Mouse (Mus musculus) thymus, adult 2 months (tissue): ENCODE measurements at regions not wholly inside any gene's neighbourhood (a gene's known extent, or its start where the extent isn't known, plus 50 kb on each side); places are given as distances from the start of the nearest gene placed in this dataset.

Source experiments
- DNase-seq: peaks from one replicate; pipeline ENCODE4 v3.0.0; 2021
- H3K27ac ChIP-seq: fragments of 200-500 bp; 2 replicates; pipeline ENCODE4 v1.5.1; 2012; ENCODE audit warnings: low read length, control low read depth; ENCODE audit not compliant: control insufficient read depth, insufficient read depth
- H3K27me3 ChIP-seq: fragments of 200-500 bp; 2 replicates; pipeline ENCODE4 v1.6.1; 2012; ENCODE audit warnings: mild to moderate bottlenecking, low read length, moderate library complexity, mixed read lengths; ENCODE audit not compliant: control insufficient read depth, insufficient read depth
- H3K36me3 ChIP-seq: fragments of 200-500 bp; 2 replicates; pipeline ENCODE4 v1.6.1; 2012; ENCODE audit warnings: mild to moderate bottlenecking, low read length, moderate library complexity; ENCODE audit not compliant: control insufficient read depth, insufficient read depth
- H3K4me1 ChIP-seq: fragments of 200-500 bp; replicated peaks from 2 replicates; pipeline ENCODE4 v1.6.1; 2012; ENCODE audit warnings: low read length; ENCODE audit not compliant: control insufficient read depth, insufficient read depth
- H3K4me3 ChIP-seq: fragments of 200-500 bp; 2 replicates; pipeline ENCODE4 v1.5.1; 2012; ENCODE audit warnings: mild to moderate bottlenecking, low read length, control low read depth, moderate library complexity; ENCODE audit not compliant: control insufficient read depth, insufficient read depth
- CTCF ChIP-seq: fragments of 200-500 bp; IDR thresholded peaks from 2 replicates; pipeline ENCODE4 v1.5.1; 2012; ENCODE audit warnings: mild to moderate bottlenecking, control low read depth, low read length, moderate library complexity, borderline replicate concordance; ENCODE audit not compliant: control insufficient read depth, poor library complexity, insufficient read depth; ENCODE audit errors: extremely low read depth
- POLR2A ChIP-seq: fragments of 200-500 bp; IDR thresholded peaks from 2 replicates; pipeline ENCODE4 v1.6.1; 2012; ENCODE audit warnings: mild to moderate bottlenecking, low read length, control low read depth, moderate library complexity; ENCODE audit not compliant: control insufficient read depth, poor library complexity, insufficient read depth; ENCODE audit errors: extremely low read depth
- WGBS: fragments of 180-500 bp; shearing (Covaris S2); methylation state at CpG from one replicate; pipeline ENCODE4 v1.1.7; 2018; 5-methylcytosine and 5-hydroxymethylcytosine counted together

DNA sequence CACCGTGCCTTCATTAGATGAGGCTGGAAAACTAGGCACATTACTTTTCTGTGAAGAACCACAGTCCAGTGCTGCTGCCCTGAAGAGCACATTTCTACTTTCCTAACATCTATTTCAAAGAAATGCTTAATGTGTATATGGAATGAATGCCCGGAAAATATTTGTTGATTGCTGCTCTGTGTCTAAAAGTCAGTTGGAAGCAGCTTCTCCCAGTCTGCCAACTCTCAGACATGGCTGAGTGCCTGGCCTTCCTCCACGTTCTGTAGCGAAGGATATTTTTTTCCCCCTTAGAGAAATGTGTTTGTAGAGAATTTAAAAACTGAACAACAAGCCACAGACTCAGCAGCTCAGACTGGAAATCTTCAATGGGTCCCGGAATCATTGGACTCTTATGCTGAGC is 576.4 kb upstream of the Arid1b start:
- TF ChIP-seq POLR2A = no peak
- no peak for TF ChIP-seq CTCF
- Histone ChIP-seq H3K27ac (no peak overlapping the region), H3K27me3 (no peaks in the 10 kb centered on the region), H3K4me3 (no peak overlapping the region), H3K36me3 (no peaks in the 10 kb centered on the region), H3K4me1 (no peaks in the 10 kb centered on the region)
- 92% methylated on average over 5 of the region's 5 CpGs for WGBS
- no peak for DNase-seq

DNA sequence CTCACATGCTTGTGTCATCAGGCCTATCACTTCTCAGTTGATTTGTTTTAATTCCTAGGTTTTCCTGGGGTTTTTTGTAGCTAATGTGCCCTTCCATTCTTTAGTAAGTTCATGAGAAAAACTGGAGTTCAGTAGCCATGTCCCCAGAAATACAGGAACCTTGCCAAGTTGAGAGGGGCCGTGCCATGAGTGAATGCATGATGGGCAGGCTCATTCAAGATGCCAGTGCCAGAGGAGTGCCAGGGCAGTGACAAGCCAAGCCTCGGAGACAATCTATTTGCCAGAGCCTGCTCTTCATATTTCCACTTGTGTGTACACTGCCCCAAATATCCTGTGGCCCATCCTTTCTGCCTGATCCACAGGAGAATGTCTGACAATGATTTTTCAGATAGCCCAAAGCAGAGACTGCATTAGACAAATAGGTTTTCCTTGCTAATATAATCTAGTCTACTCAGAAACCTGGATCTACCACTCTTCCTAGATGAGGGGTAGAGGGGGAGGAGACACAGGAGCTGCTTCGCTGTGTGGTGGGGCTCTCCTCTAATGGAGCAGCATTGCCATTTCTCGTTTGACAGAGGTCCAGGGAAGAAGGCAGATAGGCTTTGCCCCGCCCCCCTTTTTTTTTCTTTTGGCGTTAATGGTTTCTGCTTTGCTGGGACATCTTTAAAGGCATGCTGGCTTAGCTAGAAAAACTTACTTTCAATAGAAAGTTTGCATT is 569.5 kb upstream of the Arid1b start:
- no peaks in the 10 kb centered on the region for H3K36me3 ChIP-seq
- TF ChIP-seq POLR2A = no peak
- no peak for TF ChIP-seq CTCF
- H3K27me3 ChIP-seq = no peaks in the 10 kb centered on the region
- H3K4me1 ChIP-seq = no peaks in the 10 kb centered on the region
- H3K27ac ChIP-seq = no peak overlapping the region
- WGBS = 77% methylated on average over 6 of the region's 6 CpGs
- no peak for DNase-seq
- no peak overlapping the region for H3K4me3 ChIP-seq

GRCm38 (mm10) chr17:4425342-4425741 is 568.8 kb upstream of the Arid1b start:
- no peak overlapping the region for H3K27ac ChIP-seq
- H3K27me3 ChIP-seq = no peaks in the 10 kb centered on the region
- 90% methylated on average over 2 of the region's 2 CpGs for WGBS
- no peaks in the 10 kb centered on the region for H3K36me3 ChIP-seq
- H3K4me1 ChIP-seq = no peaks in the 10 kb centered on the region
- no peak overlapping the region for H3K4me3 ChIP-seq
- TF ChIP-seq POLR2A (no peak), CTCF (no peak)
- no peak for DNase-seq

- H3K27me3 ChIP-seq = no peaks in the 10 kb centered on the region
- no peaks in the 10 kb centered on the region for H3K4me1 ChIP-seq
- no peak for TF ChIP-seq CTCF
- no peak for DNase-seq
- no peak overlapping the region for H3K27ac ChIP-seq
- H3K4me3 ChIP-seq = no peak overlapping the region
- WGBS = 97% methylated on average over 2 of the region's 2 CpGs
- H3K36me3 ChIP-seq = no peaks in the 10 kb centered on the region
Observed at GRCm38 (mm10) chr17:4429036-4429435, 565.1 kb upstream of the Arid1b start.

DNA sequence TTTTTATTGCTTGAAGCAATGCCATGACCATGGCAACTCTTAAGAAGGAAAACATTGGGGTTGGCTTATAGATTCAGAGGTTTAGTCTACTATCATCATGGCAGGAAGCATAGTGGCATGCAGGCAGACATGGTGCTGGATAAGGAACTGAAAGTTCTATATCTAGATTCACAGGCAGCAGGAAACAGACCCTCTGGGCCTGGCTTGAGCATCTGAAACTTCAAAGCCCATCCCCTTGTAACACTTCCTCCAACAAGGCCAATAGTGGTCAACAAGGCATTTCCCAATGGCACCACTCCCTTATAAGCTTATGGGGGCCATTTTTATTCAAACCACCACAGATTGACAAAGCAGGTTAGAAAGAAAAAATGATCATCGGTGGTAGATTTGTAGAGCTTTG is 548.5 kb upstream of the Arid1b start:
- TF ChIP-seq POLR2A (no peak), CTCF (no peak)
- 93% methylated on average over 1 of the region's 1 CpGs for WGBS
- Histone ChIP-seq H3K27me3 (no peaks in the 10 kb centered on the region), H3K4me1 (no peaks in the 10 kb centered on the region), H3K27ac (no peak overlapping the region), H3K36me3 (no peaks in the 10 kb centered on the region), H3K4me3 (no peak overlapping the region)
- no peak for DNase-seq

GRCm38 (mm10) chr17:4457491-4457890 is 536.6 kb upstream of the Arid1b start:
- TF ChIP-seq CTCF = no peak
- TF ChIP-seq POLR2A = no peak
- no peak for DNase-seq
- Histone ChIP-seq H3K4me1 (no peaks in the 10 kb centered on the region), H3K4me3 (no peak overlapping the region), H3K27me3 (no peaks in the 10 kb centered on the region), H3K27ac (no peak overlapping the region), H3K36me3 (no peaks in the 10 kb centered on the region)
- WGBS = 93% methylated on average over 1 of the region's 1 CpGs

GRCm38 (mm10) chr17:4461541-4461940 is 532.6 kb upstream of the Arid1b start:
- no peak overlapping the region for H3K27ac ChIP-seq
- H3K36me3 ChIP-seq = no peaks in the 10 kb centered on the region
- no peaks in the 10 kb centered on the region for H3K27me3 ChIP-seq
- no peaks in the 10 kb centered on the region for H3K4me1 ChIP-seq
- no peak overlapping the region for H3K4me3 ChIP-seq
- WGBS = 86% methylated on average over 2 of the region's 2 CpGs
- DNase-seq = no peak
- TF ChIP-seq POLR2A (no peak), CTCF (no peak)
